Mouse (Mus musculus) stomach, embryonic 15.5 days (tissue): ENCODE results near the gene Mindy1. TPM values are rescaled to one million over a fixed set of nuclear protein-coding genes. Genes with fewer than 3 reads are reported as not detected.

Experiments
- ATAC-seq: fragments of 200-750 bp; cut with Nextera tagmentation; 2 replicates; pipeline ENCODE4 v1.8.0; 2017; ENCODE audit warnings: low read depth, moderate number of reproducible peaks, moderate TSS enrichment; ENCODE audit not compliant: insufficient read depth, low FRiP score
- H3K27ac ChIP-seq: fragments of 300-500 bp; sonication (generic); 2 replicates; pipeline ENCODE4 v1.5.1; 2015; ENCODE audit warnings: mild to moderate bottlenecking, inconsistent platforms
- H3K27me3 ChIP-seq: fragments of 300-500 bp; sonication (generic); replicated peaks from 2 replicates; pipeline ENCODE4 v1.6.1; 2015; ENCODE audit warnings: inconsistent platforms
- H3K36me3 ChIP-seq: fragments of 300-500 bp; sonication (generic); 2 replicates; pipeline ENCODE4 v1.6.1; 2015; ENCODE audit warnings: inconsistent platforms
- H3K4me1 ChIP-seq: fragments of 300-500 bp; sonication (generic); 2 replicates; pipeline ENCODE4 v1.6.1; 2015; ENCODE audit warnings: inconsistent platforms
- H3K4me2 ChIP-seq: fragments of 300-500 bp; sonication (generic); 2 replicates; pipeline ENCODE4 v1.6.1; 2015; ENCODE audit warnings: mild to moderate bottlenecking, inconsistent platforms
- H3K4me3 ChIP-seq: fragments of 300-500 bp; sonication (generic); replicated peaks from 2 replicates; pipeline ENCODE4 v1.5.1; 2015; ENCODE audit warnings: inconsistent platforms
- H3K9ac ChIP-seq: fragments of 300-500 bp; sonication (generic); 2 replicates; pipeline ENCODE4 v1.6.1; 2015; ENCODE audit warnings: inconsistent platforms
- H3K9me3 ChIP-seq: fragments of 300-500 bp; sonication (generic); 2 replicates; pipeline ENCODE4 v1.6.1; 2016; ENCODE audit warnings: inconsistent platforms
- WGBS: fragments of 180-500 bp; shearing (Covaris S2); methylation state at CpG from one replicate; pipeline ENCODE4 v1.1.7; 2015; 5-methylcytosine and 5-hydroxymethylcytosine counted together
- polyA plus RNA-seq: library from polyadenylated mRNA; unstranded; fragments of >200 nt; fragmentation: Nextera tagmentation; extraction: Ambion mirVana; gene quantifications from 2 replicates; pipeline ENCODE4 v1.2.1, GENCODE M21; 2015

The Mindy1 gene
- polyA plus RNA-seq, result 45.8 and 51.2 TPM in 2 replicates

DNA sequence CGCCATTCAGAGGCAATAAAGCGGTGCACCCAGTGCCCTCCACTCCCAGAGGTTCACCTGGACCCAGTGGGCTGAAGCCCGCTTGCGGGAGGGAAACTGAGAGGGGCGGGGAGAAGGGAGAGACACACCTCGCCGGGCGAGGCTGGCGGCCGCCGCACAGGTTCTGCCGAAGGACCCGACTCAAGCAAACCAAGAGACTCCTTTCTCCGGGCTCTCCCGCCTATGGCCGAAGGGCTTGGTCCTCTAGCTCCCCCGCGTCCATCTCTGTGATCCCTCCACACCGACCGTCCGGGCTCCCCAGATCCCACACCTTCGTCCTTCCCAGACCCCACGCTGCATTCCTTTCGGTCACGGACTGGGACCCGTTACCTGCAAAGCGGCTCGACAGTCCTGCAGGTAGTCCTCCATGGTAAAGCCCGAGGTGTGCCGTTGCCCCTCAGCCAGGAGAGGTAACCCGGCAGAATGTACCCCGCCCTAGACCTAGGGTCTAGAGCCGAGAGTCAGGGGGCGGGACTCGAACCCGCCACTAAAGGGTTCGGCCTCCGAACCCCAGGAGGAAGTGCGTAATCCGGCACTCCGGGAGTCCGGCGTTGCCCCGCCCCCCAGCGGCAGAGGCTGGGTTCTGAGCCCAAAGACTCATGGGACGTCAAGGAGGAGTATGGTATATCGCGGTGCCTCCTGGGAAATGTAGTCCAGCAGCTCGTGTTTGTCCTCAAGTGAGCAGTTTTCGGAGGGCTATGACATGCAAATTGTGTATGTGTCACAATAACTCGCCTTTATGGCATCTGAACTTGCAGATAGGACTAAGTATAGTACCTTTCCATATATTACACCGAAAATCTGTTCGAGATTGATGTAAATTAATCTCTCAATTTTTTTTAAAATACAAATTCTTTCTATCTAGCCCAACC lies at the start of gene Mindy1, which contains the start of gene Prune1:
Gene Mindy1 (plus strand): TSS at position 130 of the 911 bp plus-strand sequence.
Gene Prune1 (minus strand): TSS at position 861 of the 911 bp plus-strand sequence.
- peak within 1 kb of the TSS; percentile 72 for H3K4me3 ChIP-seq
- peak within 1 kb of the TSS; percentile 79 for H3K4me2 ChIP-seq
- peak; percentile 89 for ATAC-seq
- WGBS, result under 1% methylated on average over 53 of the region's 53 CpGs
- H3K9me3 ChIP-seq, result no peaks in the 10 kb centered on the region
- peak within 1 kb of the TSS; percentile 97 for H3K27ac ChIP-seq
- H3K4me1 ChIP-seq, result peaks cover 18% of the 10 kb centered on the region
- H3K9ac ChIP-seq, result peak within 1 kb of the TSS; percentile 84
- H3K36me3 ChIP-seq, result no peaks in the 10 kb centered on the region
- H3K27me3 ChIP-seq, result no peaks in the 10 kb centered on the region

DNA sequence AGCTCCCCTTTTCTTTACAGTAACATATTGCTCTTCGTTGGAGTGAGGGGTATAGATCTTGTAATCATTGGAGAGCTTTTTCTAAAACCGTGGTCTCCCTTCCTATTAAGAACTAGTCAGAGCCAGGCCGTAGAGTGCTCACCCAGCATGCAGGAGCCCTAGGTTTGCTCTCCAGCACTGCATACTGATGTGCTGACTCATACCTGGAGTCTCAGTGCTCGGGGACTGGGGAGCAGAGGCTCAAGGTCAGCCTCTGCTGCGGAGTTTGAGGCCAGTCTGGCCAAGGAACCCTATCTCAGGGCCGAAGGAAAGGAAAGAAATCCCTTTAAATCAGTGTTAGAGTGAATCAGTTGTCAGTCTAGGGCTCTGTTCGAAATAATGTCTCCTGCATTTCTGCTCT lies 48.4 kb upstream of the Mindy1 start:
- no peaks in the 10 kb centered on the region for H3K27me3 ChIP-seq
- H3K4me2 ChIP-seq, result no peak overlapping the region
- peaks cover 25% of the 10 kb centered on the region for H3K4me1 ChIP-seq
- ATAC-seq, result no peak
- H3K27ac ChIP-seq, result no peak overlapping the region
- H3K9me3 ChIP-seq, result no peaks in the 10 kb centered on the region
- no peak overlapping the region for H3K4me3 ChIP-seq
- WGBS, result 70% methylated on average over 7 of the region's 7 CpGs
- peaks cover 51% of the 10 kb centered on the region for H3K36me3 ChIP-seq
- H3K9ac ChIP-seq, result no peak overlapping the region

- 89% methylated on average over 16 of the region's 16 CpGs for WGBS
- H3K36me3 ChIP-seq, result peaks cover 54% of the 10 kb centered on the region
These were observed 47.7 kb upstream of the Mindy1 start for GRCm38 (mm10) chr3:95233303-95233980.

DNA sequence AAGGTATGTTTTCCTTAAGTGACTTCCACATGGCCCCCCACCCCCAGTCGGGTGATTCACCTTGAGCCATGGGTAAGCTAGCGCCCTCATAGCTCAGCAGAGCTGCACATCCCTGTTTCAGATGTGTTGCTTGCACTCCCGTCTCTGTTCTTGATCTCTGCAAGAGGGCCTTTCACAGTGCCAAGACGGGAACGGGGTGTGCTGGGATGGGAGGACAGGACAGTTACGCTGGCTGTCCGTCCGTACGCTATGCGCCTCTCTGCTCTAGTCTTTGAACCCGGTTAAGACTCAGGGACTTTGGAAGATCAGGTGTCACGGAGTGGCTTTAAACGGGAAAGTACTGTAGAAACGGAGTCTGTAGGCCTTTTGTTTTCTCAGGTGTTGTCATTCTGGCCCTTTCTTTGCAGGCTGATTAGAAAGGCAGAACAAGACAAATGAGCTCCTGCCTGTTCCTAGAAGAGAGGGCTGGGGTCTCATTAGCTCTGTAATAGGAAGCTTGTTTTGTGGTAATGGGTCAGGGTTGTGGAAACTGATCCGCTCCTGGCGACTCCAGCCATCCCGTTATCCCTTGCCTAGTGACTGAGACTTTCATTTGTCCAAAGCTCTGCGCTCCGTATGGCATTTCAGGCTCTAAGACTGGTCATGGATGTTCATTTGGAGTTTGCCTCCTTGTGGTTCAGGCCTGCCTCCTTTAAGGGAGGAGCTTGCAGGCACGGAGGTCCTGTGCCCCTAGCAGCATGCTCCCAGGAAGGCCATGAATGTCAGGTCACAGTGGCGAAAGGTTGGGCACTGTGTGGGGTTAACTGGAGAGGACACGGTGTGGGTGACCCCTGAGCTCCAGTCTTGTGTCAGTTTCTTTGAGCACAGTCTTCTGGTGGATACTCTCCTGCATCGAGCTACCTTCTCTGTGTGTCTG lies 45.5 kb upstream of the Mindy1 start:
- no peak overlapping the region for H3K27ac ChIP-seq
- peaks cover 17% of the 10 kb centered on the region for H3K4me1 ChIP-seq
- no peaks in the 10 kb centered on the region for H3K9me3 ChIP-seq
- H3K36me3 ChIP-seq, result peaks cover 54% of the 10 kb centered on the region
- no peak overlapping the region for H3K4me3 ChIP-seq
- whole genome bisulfite sequencing, result 84% methylated on average over 23 of the region's 23 CpGs
- no peak overlapping the region for H3K9ac ChIP-seq
- H3K27me3 ChIP-seq, result no peaks in the 10 kb centered on the region
- H3K4me2 ChIP-seq, result no peak overlapping the region
- no peak for ATAC-seq

More at GRCm38 (mm10) chr3:95233303-95233980, 47.7 kb upstream of the Mindy1 start:
- Histone ChIP-seq H3K4me3 (no peak overlapping the region), H3K9ac (no peak overlapping the region), H3K27me3 (no peaks in the 10 kb centered on the region), H3K4me2 (no peak overlapping the region), H3K9me3 (no peaks in the 10 kb centered on the region), H3K4me1 (peaks cover 25% of the 10 kb centered on the region), H3K27ac (no peak overlapping the region)
- no peak for ATAC-seq

DNA sequence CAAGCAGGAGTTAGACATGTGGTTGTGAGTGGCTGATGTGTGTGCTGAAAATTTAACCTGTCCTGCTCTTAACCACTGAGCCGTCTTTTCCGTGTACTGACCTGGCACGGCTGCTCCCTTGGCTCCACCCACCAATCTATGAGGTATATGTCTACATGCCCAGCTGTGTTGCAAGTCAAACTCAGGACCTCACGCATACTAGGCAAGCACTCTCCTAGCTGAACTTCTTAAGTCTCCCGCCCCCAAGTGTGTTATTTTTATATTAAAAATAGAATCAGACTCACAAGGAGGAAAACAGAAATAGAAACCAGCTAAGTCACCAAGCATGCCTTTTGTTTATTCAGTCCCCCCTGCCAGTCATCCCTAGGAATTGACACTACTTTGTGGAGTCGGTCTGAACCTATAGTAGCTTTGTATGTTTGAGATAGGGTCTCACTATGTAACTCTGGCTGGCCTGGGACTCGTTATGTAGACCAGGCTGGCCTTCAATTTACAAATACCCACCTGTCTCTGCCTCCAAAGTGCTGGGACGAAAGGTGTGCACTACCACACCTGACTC lies 43.5 kb upstream of the Mindy1 start:
- Histone ChIP-seq H3K4me3 (no peak overlapping the region), H3K4me1 (no peaks in the 10 kb centered on the region), H3K9ac (no peak overlapping the region), H3K27me3 (no peaks in the 10 kb centered on the region), H3K9me3 (no peaks in the 10 kb centered on the region), H3K27ac (no peak overlapping the region), H3K36me3 (peaks cover 41% of the 10 kb centered on the region), H3K4me2 (no peak overlapping the region)
- WGBS, result 83% methylated on average over 8 of the region's 8 CpGs
- no peak for ATAC-seq

- H3K9ac ChIP-seq, result no peak overlapping the region
- ATAC-seq, result no peak
- no peaks in the 10 kb centered on the region for H3K27me3 ChIP-seq
- H3K4me3 ChIP-seq, result no peak overlapping the region
- no peaks in the 10 kb centered on the region for H3K4me1 ChIP-seq
- no peak overlapping the region for H3K4me2 ChIP-seq
- H3K27ac ChIP-seq, result no peak overlapping the region
- peaks cover 27% of the 10 kb centered on the region for H3K36me3 ChIP-seq
- 83% methylated on average over 6 of the region's 6 CpGs for WGBS
- no peaks in the 10 kb centered on the region for H3K9me3 ChIP-seq
These were observed 42.1 kb upstream of the Mindy1 start for GRCm38 (mm10) chr3:95239022-95239421.

DNA sequence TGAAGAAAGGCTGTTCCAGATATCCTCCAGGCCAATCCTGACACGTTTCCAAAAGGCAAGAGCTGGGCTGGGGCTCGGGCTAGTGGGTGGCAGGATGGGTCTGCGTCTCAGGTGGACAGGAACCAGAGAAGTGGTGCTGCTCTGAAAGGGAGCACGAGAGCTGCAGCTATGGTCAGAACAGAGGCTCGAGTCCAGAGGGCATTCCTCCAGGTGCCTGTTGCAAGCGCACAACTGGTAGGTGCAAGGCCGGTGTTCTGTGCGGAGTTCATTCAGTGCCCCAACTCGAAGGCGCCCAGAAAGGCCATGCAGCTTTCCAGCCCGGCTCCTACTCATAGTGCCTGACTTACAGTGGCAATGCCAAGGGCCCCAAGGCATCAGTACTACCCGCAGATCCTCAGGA lies 41.2 kb upstream of the Mindy1 start:
- WGBS, result 88% methylated on average over 12 of the region's 12 CpGs
- H3K9me3 ChIP-seq, result no peaks in the 10 kb centered on the region
- no peaks in the 10 kb centered on the region for H3K27me3 ChIP-seq
- no peak for ATAC-seq
- H3K27ac ChIP-seq, result no peak overlapping the region
- H3K36me3 ChIP-seq, result peaks cover 21% of the 10 kb centered on the region
- H3K9ac ChIP-seq, result no peak overlapping the region
- H3K4me2 ChIP-seq, result no peak overlapping the region
- no peaks in the 10 kb centered on the region for H3K4me1 ChIP-seq
- H3K4me3 ChIP-seq, result no peak overlapping the region

DNA sequence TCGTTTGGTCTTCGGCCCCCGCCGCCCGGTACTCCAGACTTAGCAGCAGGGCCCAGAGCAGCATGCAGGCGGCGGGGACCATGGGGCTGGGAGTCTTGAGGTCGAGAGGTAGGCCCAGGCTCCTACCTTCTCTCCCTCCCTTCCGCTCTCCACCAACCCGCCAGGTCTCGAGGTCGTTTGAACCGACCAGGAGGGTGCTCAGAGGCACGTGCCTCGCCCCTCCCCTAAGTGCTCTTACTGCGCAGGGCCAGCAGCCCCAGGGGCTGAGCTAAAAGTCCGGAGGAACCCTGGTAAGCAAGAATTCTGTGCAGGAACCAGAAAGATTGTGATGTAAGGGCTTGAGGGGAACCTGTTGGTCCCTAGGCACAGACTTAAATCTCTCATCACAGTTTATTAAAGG lies 40.2 kb upstream of the Mindy1 start:
- Histone ChIP-seq H3K9ac (no peak overlapping the region), H3K4me2 (peak overlapping the region; percentile 32; the same call in 1 of the 2 replicates), H3K27ac (no peak overlapping the region), H3K4me1 (no peaks in the 10 kb centered on the region), H3K36me3 (peaks cover 14% of the 10 kb centered on the region), H3K4me3 (no peak overlapping the region), H3K9me3 (no peaks in the 10 kb centered on the region), H3K27me3 (no peaks in the 10 kb centered on the region)
- WGBS, result 32% methylated on average over 17 of the region's 17 CpGs
- ATAC-seq, result no peak

- no peak within 1 kb of the TSS for H3K9ac ChIP-seq
- H3K36me3 ChIP-seq, result peaks cover 8% of the 10 kb centered on the region
- H3K27me3 ChIP-seq, result no peaks in the 10 kb centered on the region
- H3K9me3 ChIP-seq, result no peaks in the 10 kb centered on the region
- ATAC-seq, result no peak
- WGBS, result 79% methylated on average over 7 of the region's 7 CpGs
- H3K27ac ChIP-seq, result no peak within 1 kb of the TSS
- H3K4me2 ChIP-seq, result peak within 1 kb of the TSS; percentile 32; the same call in 1 of the 2 replicates
- H3K4me3 ChIP-seq, result no peak within 1 kb of the TSS
- no peaks in the 10 kb centered on the region for H3K4me1 ChIP-seq
These were observed 39.6 kb upstream of the Mindy1 start, which contains the start of gene Gm128 for GRCm38 (mm10) chr3:95241498-95241897. Gene Gm128, minus strand, starts transcription at chr3:95241598.

GRCm38 (mm10) chr3:95243086-95243485 lies 38.1 kb upstream of the Mindy1 start:
- WGBS, result 72% methylated on average over 2 of the region's 2 CpGs
- ATAC-seq, result no peak

More at GRCm38 (mm10) chr3:95243086-95243485, 38.1 kb upstream of the Mindy1 start:
- Histone ChIP-seq H3K36me3 (peaks cover 3% of the 10 kb centered on the region; the same call in 1 of the 2 replicates), H3K27me3 (no peaks in the 10 kb centered on the region), H3K4me1 (no peaks in the 10 kb centered on the region), H3K9ac (no peak overlapping the region), H3K4me3 (no peak overlapping the region), H3K27ac (no peak overlapping the region), H3K9me3 (no peaks in the 10 kb centered on the region), H3K4me2 (no peak overlapping the region)
